Mouse (Mus musculus) stomach, embryonic 14.5 days (tissue): ENCODE results near the gene Trappc2. TPM values are rescaled to one million over a fixed set of nuclear protein-coding genes. Genes with fewer than 3 reads are reported as not detected.

Source experiments
- ATAC-seq: fragments of 200-750 bp; cut with Nextera tagmentation; 2 replicates; pipeline ENCODE4 v1.8.0; 2017; ENCODE audit warnings: low read depth, moderate TSS enrichment; ENCODE audit not compliant: insufficient number of reproducible peaks, insufficient read depth, low FRiP score
- H3K27ac ChIP-seq: fragments of 300-500 bp; sonication (generic); 2 replicates; pipeline ENCODE4 v1.5.1; 2014; ENCODE audit warnings: mild to moderate bottlenecking, low read length, moderate library complexity, mixed read lengths
- H3K27me3 ChIP-seq: fragments of 300-500 bp; sonication (generic); 2 replicates; pipeline ENCODE4 v1.6.1; 2014; ENCODE audit warnings: low read length, control low read depth, mixed read lengths; ENCODE audit not compliant: control insufficient read depth, insufficient read depth
- H3K36me3 ChIP-seq: fragments of 300-500 bp; sonication (generic); 2 replicates; pipeline ENCODE4 v1.6.1; 2014; ENCODE audit warnings: mild to moderate bottlenecking, control low read depth, low read length, moderate library complexity, mixed read lengths; ENCODE audit not compliant: control insufficient read depth, insufficient read depth
- H3K4me1 ChIP-seq: fragments of 300-500 bp; sonication (generic); 2 replicates; pipeline ENCODE4 v1.6.1; 2014; ENCODE audit warnings: low read length, control low read depth, mixed read lengths; ENCODE audit not compliant: control insufficient read depth, insufficient read depth
- H3K4me2 ChIP-seq: fragments of 300-500 bp; sonication (generic); replicated peaks from 2 replicates; pipeline ENCODE4 v1.6.1; 2014; ENCODE audit warnings: low read depth, low read length, control low read depth
- H3K4me3 ChIP-seq: fragments of 300-500 bp; sonication (generic); 2 replicates; pipeline ENCODE4 v1.5.1; 2014; ENCODE audit warnings: low read depth, low read length, control low read depth
- H3K9ac ChIP-seq: fragments of 300-500 bp; sonication (generic); replicated peaks from 2 replicates; pipeline ENCODE4 v1.6.1; 2014; ENCODE audit warnings: low read depth, mild to moderate bottlenecking, control low read depth, low read length, moderate library complexity, mixed read lengths
- H3K9me3 ChIP-seq: fragments of 300-500 bp; sonication (generic); 2 replicates; pipeline ENCODE4 v1.6.1; 2016; ENCODE audit warnings: low read depth, low read length, control low read depth; ENCODE audit not compliant: control insufficient read depth
- WGBS: fragments of 180-500 bp; shearing (Covaris S2); extraction: QIAGEN DNeasy Blood & Tissue Kit; methylation state at CpG from one replicate; pipeline ENCODE4 v1.1.7; 2014; 5-methylcytosine and 5-hydroxymethylcytosine counted together
- polyA plus RNA-seq: library from polyadenylated mRNA; unstranded; fragments of >200 nt; fragmentation: Nextera tagmentation; extraction: Ambion mirVana; gene quantifications from 2 replicates; pipeline ENCODE4 v1.2.1, GENCODE M21; 2014

Trappc2 gene
- polyA plus RNA-seq, 1 experiment from 2014 or later = 27.0 TPM

DNA sequence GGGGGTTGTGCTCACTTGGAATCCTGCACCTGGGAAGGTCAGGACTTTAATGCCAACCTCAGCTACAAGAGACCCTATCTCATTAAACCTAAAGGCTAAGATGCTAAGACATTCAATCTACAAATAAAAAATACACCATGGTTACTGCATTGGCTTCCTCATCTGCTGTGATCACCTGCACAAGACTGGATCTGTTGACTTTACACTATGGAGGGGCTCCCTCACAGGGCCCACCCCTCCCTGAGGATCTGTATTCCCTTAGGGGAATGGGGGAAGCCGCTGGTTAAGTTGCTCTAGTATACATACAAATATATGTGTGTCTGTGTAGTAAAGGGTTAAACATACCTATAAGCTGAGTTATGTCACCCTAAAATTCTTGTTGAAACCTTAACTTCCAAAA, 15.2 kb downstream of the Trappc2 start:
- no peak overlapping the region for H3K9ac ChIP-seq

DNA sequence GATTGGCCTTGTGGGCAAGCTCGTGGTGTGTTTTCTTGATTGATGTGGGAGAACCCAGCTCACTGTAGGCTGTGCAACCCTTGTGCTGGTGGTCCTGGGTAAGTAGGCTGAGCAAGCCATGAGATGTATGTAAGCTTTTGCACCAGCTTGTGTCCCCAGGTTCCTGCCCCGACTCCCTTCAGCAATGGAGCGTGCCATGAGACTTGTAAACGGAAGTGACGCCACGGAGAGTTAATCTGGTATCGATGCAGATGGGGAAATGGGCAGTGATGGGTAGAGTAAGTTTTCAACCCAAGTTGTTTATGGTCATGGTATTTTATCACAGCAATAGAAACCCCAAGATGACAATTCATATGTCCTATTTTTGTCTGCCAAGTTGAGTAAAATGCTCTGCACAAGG, 27.9 kb downstream of the Trappc2 start:
- H3K27me3 ChIP-seq = no peaks in the 10 kb centered on the region
- H3K36me3 ChIP-seq = no peaks in the 10 kb centered on the region
- WGBS = 92% methylated on average over 7 of the region's 7 CpGs
- no peaks in the 10 kb centered on the region for H3K4me1 ChIP-seq
- ATAC-seq = no peak
- H3K9me3 ChIP-seq = no peaks in the 10 kb centered on the region
- H3K27ac ChIP-seq = no peak overlapping the region
- no peak overlapping the region for H3K4me2 ChIP-seq
- H3K4me3 ChIP-seq = no peak overlapping the region
- no peak overlapping the region for H3K9ac ChIP-seq

More for the DNA sequence above, 15.2 kb downstream of the Trappc2 start:
- WGBS = 91% methylated on average over 1 of the region's 1 CpGs
- Histone ChIP-seq H3K36me3 (no peaks in the 10 kb centered on the region), H3K9me3 (no peaks in the 10 kb centered on the region), H3K4me3 (no peak overlapping the region), H3K4me2 (no peak overlapping the region), H3K27ac (no peak overlapping the region), H3K4me1 (no peaks in the 10 kb centered on the region), H3K27me3 (no peaks in the 10 kb centered on the region)
- ATAC-seq = no peak

DNA sequence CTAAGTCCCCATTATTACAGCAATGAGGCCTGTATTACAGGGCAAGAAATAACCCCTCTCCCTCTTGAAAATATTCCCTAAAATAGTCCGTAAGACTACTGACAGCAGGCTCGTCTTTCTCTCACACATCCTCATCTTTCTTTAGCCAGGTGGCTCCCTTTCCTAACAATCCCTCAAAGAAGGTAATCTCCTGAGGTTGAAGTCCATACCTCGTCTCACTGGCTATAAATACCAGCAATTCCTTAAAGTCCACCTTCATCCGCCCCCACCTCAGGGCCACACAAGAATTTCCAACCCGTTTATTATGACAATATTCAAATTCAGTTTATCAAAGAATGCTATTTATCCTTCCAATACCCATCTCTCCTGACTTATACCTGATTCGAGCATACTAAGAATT, 32.2 kb downstream of the Trappc2 start:
- WGBS = 75% methylated on average over 6 of the region's 6 CpGs
- Histone ChIP-seq H3K9me3 (no peaks in the 10 kb centered on the region), H3K27ac (no peak overlapping the region), H3K36me3 (no peaks in the 10 kb centered on the region; the same call in 1 of the 2 replicates), H3K4me3 (no peak overlapping the region), H3K4me2 (no peak overlapping the region), H3K27me3 (no peaks in the 10 kb centered on the region), H3K4me1 (no peaks in the 10 kb centered on the region), H3K9ac (no peak overlapping the region)
- no peak for ATAC-seq

DNA sequence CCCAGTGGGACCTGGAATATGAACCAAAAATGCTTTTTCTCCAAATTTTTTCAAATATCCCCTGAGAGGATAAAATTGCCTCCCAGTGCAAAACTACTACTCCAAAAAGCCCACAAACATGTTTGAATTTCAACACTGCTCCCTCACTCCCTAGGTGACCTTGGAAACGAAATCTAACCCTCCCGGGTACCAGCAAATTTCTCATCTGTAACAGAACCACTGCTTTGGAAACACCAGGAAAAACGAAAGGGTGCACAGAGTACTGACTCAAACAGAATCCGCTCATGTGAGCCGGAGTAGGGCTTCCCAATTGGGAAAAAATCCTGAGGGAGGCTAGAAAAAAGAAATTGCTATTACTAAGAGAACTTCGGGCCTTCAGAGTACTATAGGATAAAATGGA, 37.0 kb downstream of the Trappc2 start:
- Histone ChIP-seq H3K9me3 (no peaks in the 10 kb centered on the region), H3K27ac (no peak overlapping the region), H3K27me3 (no peaks in the 10 kb centered on the region), H3K9ac (no peak overlapping the region), H3K4me2 (peak overlapping the region; percentile 52), H3K36me3 (no peaks in the 10 kb centered on the region; the same call in 1 of the 2 replicates), H3K4me3 (peak overlapping the region; percentile 13; the same call in 1 of the 2 replicates), H3K4me1 (no peaks in the 10 kb centered on the region)
- 68% methylated on average over 6 of the region's 6 CpGs for WGBS
- no peak for ATAC-seq

DNA sequence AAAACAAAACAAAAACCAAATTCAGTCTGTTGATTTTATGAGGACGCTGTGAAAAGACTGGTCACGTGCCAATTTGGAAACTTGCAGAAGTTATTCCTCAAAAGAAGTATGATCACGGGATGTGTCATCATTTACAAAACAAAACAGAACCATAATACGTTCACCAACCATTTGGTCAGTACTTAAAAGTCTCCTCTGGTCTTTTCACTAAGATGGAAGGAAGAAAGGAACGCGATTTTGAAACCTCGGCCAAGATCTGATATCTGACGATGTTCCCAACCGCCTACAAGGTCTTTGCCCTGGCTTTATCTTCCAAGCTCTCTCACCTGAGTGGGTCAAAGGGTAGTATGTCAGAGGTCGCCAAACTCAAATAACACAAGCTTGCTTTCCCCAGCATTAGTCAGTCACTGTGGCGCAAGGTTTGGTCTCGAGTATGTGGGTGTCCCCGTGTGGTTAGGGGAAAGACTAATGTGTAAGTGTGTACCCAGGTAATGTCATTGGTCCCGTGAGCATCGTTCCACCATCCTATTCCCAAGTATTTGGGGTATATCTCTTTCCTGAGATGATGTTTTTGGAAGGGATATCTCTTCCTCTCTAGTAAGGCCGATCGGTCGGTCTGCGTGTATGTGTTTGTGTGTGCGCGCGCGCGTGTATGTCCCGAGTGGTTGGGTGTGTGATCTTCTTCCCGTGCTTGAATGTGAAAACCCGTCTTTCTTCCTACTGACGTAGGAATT, 38.4 kb downstream of the Trappc2 start:
- H3K4me1 ChIP-seq = no peaks in the 10 kb centered on the region
- H3K27ac ChIP-seq = peak overlapping the region; percentile 78; the same call in 1 of the 2 replicates
- H3K4me3 ChIP-seq = peak overlapping the region; percentile 56
- H3K4me2 ChIP-seq = peak overlapping the region; percentile 52
- H3K9me3 ChIP-seq = no peaks in the 10 kb centered on the region
- H3K27me3 ChIP-seq = no peaks in the 10 kb centered on the region
- ATAC-seq = peak; percentile 15; the same call in 1 of the 2 replicates
- WGBS = 21% methylated on average over 28 of the region's 28 CpGs
- H3K9ac ChIP-seq = peak overlapping the region; percentile 57
- H3K36me3 ChIP-seq = no peaks in the 10 kb centered on the region; the same call in 1 of the 2 replicates

DNA sequence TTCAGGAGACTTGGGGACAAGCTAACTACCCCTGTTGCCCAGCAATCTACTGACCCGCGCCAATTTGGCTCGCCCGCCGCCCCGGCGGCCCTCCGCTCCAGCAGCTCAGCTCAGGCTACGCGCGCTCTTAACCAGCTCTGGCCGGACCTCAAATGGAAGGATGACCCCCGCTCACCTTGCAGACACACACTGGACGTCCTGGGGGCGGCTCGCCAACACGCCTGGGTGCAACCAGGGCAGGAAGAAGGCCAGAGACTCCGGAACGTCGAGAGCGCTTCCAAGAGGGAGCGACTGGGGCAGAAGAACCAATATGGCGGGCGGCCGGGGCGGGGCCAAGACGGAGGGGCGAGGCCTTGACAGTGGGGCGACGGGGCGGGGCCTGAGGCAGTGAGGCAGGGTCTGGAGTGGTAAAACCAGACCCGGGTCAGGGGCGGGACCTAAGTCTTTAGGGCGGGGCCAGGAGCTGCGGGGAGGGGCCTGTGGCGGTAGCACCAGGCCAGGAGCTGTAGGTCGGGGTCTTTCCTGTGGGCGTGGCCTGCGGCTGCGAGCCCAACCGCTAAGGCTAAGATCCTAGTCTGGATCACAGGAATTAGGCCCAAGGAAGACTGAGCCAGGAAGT, 39.1 kb downstream of the Trappc2 start, which contains the start of gene Rab9:
TSS of gene Rab9 (minus strand) at position 503 of the 619 bp plus-strand sequence.
- no peaks in the 10 kb centered on the region for H3K9me3 ChIP-seq
- peak within 1 kb of the TSS; percentile 57 for H3K9ac ChIP-seq
- H3K27ac ChIP-seq = peak within 1 kb of the TSS; percentile 78
- H3K4me1 ChIP-seq = no peaks in the 10 kb centered on the region
- WGBS = 23% methylated on average over 41 of the region's 41 CpGs
- H3K36me3 ChIP-seq = no peaks in the 10 kb centered on the region; the same call in 1 of the 2 replicates
- H3K27me3 ChIP-seq = no peaks in the 10 kb centered on the region
- peak; percentile 98 for ATAC-seq
- peak within 1 kb of the TSS; percentile 52 for H3K4me2 ChIP-seq
- peak within 1 kb of the TSS; percentile 56 for H3K4me3 ChIP-seq

DNA sequence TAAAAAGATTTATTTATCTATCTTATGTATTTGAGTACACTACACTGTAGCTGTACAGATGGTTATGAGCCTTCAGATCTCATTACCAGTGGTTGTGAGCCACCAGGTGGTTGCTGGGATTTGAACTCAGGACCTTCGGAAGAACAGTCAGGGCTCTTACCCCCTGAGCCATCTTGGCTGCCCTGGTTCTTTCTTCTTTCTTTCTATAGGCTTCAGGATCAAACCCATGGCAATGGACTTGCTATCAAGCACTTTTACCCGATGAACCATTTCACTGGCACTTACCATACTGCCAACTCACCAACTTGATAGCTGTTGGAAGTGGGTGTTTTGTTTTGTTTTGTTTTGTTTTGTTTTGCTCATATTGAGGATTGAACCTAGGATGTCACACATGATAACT, 54.7 kb downstream of the Trappc2 start:
- 90% methylated on average over 2 of the region's 2 CpGs for WGBS

DNA sequence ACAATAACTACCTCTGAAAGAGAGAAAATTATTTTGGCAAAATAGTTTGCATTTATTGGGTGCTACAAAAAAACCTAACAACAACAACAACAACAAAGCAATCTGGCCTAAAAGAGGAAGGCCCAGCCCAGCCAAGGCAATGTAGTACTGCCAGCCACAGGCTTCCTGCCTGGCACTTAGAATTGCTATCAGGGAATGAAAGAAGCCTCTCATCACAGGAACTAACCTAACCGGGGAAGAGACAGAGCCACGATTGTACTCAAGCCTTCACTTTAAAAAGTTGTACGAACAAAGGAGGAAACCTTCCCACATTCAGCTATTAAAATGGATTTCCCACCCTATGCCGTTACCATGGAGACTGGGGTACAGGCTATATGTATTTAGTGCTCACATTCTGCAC, 57.4 kb downstream of the Trappc2 start:
- H3K27ac ChIP-seq = no peak overlapping the region
- H3K9ac ChIP-seq = no peak overlapping the region
- H3K27me3 ChIP-seq = no peaks in the 10 kb centered on the region
- H3K9me3 ChIP-seq = no peaks in the 10 kb centered on the region
- ATAC-seq = no peak
- H3K4me3 ChIP-seq = no peak overlapping the region
- WGBS = 81% methylated on average over 4 of the region's 4 CpGs
- H3K36me3 ChIP-seq = no peaks in the 10 kb centered on the region
- H3K4me1 ChIP-seq = no peaks in the 10 kb centered on the region
- H3K4me2 ChIP-seq = no peak overlapping the region

More for the DNA sequence above, 54.7 kb downstream of the Trappc2 start:
- Histone ChIP-seq H3K4me2 (no peak overlapping the region), H3K27me3 (no peaks in the 10 kb centered on the region), H3K4me3 (no peak overlapping the region), H3K9ac (no peak overlapping the region), H3K36me3 (no peaks in the 10 kb centered on the region), H3K9me3 (no peaks in the 10 kb centered on the region), H3K27ac (no peak overlapping the region), H3K4me1 (no peaks in the 10 kb centered on the region)
- no peak for ATAC-seq
